Mouse (Mus musculus): ENCODE data around the gene Ankrd27. TPM values are rescaled to one million over a fixed set of nuclear protein-coding genes. Genes with fewer than 3 reads are reported as not detected.

Ankrd27 gene
- total RNA-seq, 2 experiments from 2014 or later, result 7.4 to 10.6 TPM

DNA sequence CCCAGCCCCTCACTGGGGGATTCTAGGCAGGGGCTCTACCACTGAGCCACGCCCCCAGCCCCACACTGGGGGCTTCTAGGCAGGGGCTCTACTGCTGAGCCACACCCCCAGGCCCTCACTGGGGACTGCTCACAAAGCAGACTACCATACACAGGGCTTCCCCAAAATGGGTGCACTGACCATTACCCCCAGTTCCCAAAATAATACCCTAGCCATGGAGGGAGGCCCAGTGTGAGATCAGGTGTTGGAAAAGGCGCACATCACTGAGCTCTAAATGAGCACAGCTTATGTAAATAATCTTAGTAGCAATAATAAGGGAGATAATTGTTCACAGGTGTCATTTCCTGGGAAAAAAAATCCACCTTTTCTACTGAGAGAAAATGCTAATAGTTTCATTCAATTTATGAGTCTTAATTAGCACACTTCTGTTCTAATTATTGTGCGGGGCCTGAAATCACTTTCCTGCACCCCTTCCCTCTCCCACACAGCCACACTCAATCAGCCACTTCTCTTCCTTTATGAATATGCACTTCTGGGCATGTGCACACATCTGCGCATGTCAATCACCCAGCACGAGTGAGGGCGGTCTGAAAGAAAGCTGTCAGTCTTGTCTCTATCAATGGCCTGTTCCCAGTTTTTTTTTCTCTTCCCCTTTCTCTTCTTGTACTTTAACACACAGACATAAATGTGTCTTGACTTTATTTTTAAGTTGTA is 97.5 kb downstream of the Ankrd27 start:
- intact Hi-C loops (cut with DNase I), result loop anchor here (10.0 kb wide), 1 partner anchor 181 kb away; no protein-coding TSS in a partner anchor
- DNase-seq, result no peak

DNA sequence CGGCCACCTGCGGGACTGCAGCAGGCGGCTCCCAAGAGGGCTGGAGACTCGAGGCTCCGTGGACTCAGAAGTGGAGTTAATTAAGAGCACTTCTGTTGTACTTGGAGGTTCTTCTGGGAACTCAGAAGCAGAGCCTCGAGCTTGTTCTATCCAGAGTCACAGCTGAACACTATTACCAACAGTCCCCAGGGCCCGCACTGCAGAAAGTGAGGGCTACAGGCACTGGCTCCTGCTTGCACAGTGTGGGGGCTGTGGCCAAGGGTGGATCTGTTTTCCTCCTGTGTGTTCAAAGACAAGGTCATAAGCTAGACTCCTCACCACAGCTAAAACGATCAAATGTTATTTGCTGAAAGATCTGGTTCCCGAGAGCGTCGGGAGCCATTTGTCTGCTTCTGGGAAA is 100.2 kb downstream of the Ankrd27 start:
- DNase-seq, result peak; percentile 17 to 23
- intact Hi-C loops (cut with DNase I), result loop anchor here (10.0 kb wide), 1 partner anchor 179 kb away; no protein-coding TSS in a partner anchor

DNA sequence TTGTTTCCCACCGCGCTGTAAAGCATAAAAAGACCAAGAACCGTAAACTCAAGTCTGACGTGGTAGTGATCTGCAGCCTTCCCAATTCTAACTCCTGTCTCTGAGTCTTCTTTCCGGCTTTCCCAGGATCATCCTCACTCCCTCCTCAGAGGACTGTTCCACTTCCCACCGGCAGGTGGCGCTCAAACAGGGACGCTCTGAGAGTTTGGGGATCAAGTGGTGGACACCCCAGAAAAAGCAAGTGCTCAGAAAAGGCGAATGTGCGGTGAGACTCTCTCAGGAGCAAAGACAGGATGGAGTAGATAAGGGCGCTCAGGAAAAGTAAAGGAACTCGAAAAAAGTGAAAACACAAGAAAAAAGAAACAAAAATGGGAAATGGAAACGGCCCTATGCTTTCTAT is 100.7 kb downstream of the Ankrd27 start:
- intact Hi-C loops (cut with DNase I), result loop anchor here (10.0 kb wide), 1 partner anchor 178 kb away; no protein-coding TSS in a partner anchor
- peak; percentile 40 to 54 for DNase-seq

DNA sequence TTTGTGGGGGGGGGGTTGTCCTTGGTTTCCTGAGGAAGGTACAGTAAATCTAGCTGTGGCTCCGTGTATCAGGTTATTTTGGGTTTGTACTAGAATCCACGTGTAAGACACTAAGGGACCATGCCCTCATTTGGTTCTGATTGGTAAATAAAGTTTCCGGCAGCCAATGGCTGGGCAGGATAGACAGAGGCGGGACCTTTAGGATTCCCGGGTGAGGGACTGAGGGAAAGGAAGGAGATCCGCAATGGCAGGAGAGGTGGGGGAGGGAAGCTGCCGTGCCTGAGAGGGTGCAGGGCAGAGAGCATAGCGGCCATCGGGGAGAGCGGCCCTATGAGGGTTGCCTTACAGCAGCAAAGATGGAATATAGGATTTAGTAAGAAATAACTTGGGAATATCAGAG is 101.2 kb downstream of the Ankrd27 start:
- no peak for DNase-seq
- intact Hi-C loops (cut with DNase I), result loop anchor here (10.0 kb wide), 1 partner anchor 178 kb away; no protein-coding TSS in a partner anchor

DNA sequence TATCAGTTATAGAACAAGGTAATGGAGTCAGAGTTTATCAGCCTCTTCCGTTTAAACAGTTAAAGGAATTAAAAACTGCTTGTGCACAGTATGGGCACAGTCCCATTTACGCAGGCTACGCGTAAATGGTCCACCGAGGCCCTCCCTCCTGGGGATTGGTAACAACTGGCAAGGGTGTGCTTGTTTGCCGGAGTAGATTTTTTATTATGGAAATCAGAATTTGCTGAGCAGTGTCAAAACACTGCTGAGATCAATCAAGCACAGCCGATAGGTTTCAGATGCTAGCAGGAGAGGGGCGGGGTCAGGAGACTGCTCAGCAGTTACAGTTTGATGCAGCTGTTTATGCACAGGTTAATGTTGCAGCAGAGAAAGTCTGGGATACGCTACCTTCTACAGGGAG is 102.2 kb downstream of the Ankrd27 start:
- intact Hi-C loops (cut with DNase I), result loop anchor here (10.0 kb wide), 1 partner anchor 177 kb away; no protein-coding TSS in a partner anchor
- no peak for DNase-seq

Other genes with a start within 250 kb of the Ankrd27 start
- under 1 TPM; 0.31 to 0.96 TPM for gene Faap24, start 189.4 kb upstream of the Ankrd27 start, total RNA-seq (2021)
- gene Cep89, start 189.2 kb upstream of the Ankrd27 start, total RNA-seq (2021), result 1 to 10 TPM; 4.7 to 5.0 TPM
- not detected for gene Slc7a9, start 137.4 kb upstream of the Ankrd27 start, total RNA-seq (2021)
- not detected for gene Tdrd12, start 48.5 kb upstream of the Ankrd27 start, total RNA-seq (2021)
- gene Nudt19, start 29.9 kb upstream of the Ankrd27 start, total RNA-seq (2021), result 10 to 100 TPM; 39.5 to 40.8 TPM
- gene Rgs9bp, start 662 bp upstream of the Ankrd27 start, total RNA-seq (2021), result under 1 TPM in 1 of 2 experiments, not detected in 1; 0.05 TPM
- 100 to 1,000 TPM; 102 to 126 TPM for gene Pdcd5, start 61.3 kb downstream of the Ankrd27 start, total RNA-seq (2021)
- 1 to 10 TPM; 3.3 to 3.7 TPM for gene Dpy19l3, start 168.2 kb downstream of the Ankrd27 start, total RNA-seq (2021)
- gene Zfp507, start 216.8 kb downstream of the Ankrd27 start, total RNA-seq (2021), result 10 to 100 TPM; 13.7 to 15.4 TPM

Measured in gastrocnemius, postnatal 36 days (tissue).